Mouse (Mus musculus) stomach, embryonic 14.5 days (tissue): ENCODE data around the gene H2-DMb2. TPM values are rescaled to one million over a fixed set of nuclear protein-coding genes. Genes with fewer than 3 reads are reported as not detected.

Source experiments
- ATAC-seq: fragments of 200-750 bp; cut with Nextera tagmentation; 2 replicates; pipeline ENCODE4 v1.8.0; 2017; ENCODE audit warnings: low read depth, moderate TSS enrichment; ENCODE audit not compliant: insufficient number of reproducible peaks, insufficient read depth, low FRiP score
- H3K27ac ChIP-seq: fragments of 300-500 bp; sonication (generic); 2 replicates; pipeline ENCODE4 v1.5.1; 2014; ENCODE audit warnings: mild to moderate bottlenecking, low read length, moderate library complexity, mixed read lengths
- H3K27me3 ChIP-seq: fragments of 300-500 bp; sonication (generic); 2 replicates; pipeline ENCODE4 v1.6.1; 2014; ENCODE audit warnings: low read length, control low read depth, mixed read lengths; ENCODE audit not compliant: control insufficient read depth, insufficient read depth
- H3K36me3 ChIP-seq: fragments of 300-500 bp; sonication (generic); 2 replicates; pipeline ENCODE4 v1.6.1; 2014; ENCODE audit warnings: mild to moderate bottlenecking, control low read depth, low read length, moderate library complexity, mixed read lengths; ENCODE audit not compliant: control insufficient read depth, insufficient read depth
- H3K4me1 ChIP-seq: fragments of 300-500 bp; sonication (generic); 2 replicates; pipeline ENCODE4 v1.6.1; 2014; ENCODE audit warnings: low read length, control low read depth, mixed read lengths; ENCODE audit not compliant: control insufficient read depth, insufficient read depth
- H3K4me2 ChIP-seq: fragments of 300-500 bp; sonication (generic); replicated peaks from 2 replicates; pipeline ENCODE4 v1.6.1; 2014; ENCODE audit warnings: low read depth, low read length, control low read depth
- H3K4me3 ChIP-seq: fragments of 300-500 bp; sonication (generic); 2 replicates; pipeline ENCODE4 v1.5.1; 2014; ENCODE audit warnings: low read depth, low read length, control low read depth
- H3K9ac ChIP-seq: fragments of 300-500 bp; sonication (generic); replicated peaks from 2 replicates; pipeline ENCODE4 v1.6.1; 2014; ENCODE audit warnings: low read depth, mild to moderate bottlenecking, control low read depth, low read length, moderate library complexity, mixed read lengths
- H3K9me3 ChIP-seq: fragments of 300-500 bp; sonication (generic); 2 replicates; pipeline ENCODE4 v1.6.1; 2016; ENCODE audit warnings: low read depth, low read length, control low read depth; ENCODE audit not compliant: control insufficient read depth
- WGBS: fragments of 180-500 bp; shearing (Covaris S2); extraction: QIAGEN DNeasy Blood & Tissue Kit; methylation state at CpG from one replicate; pipeline ENCODE4 v1.1.7; 2014; 5-methylcytosine and 5-hydroxymethylcytosine counted together
- polyA plus RNA-seq: library from polyadenylated mRNA; unstranded; fragments of >200 nt; fragmentation: Nextera tagmentation; extraction: Ambion mirVana; gene quantifications from 2 replicates; pipeline ENCODE4 v1.2.1, GENCODE M21; 2014

H2-DMb2 gene
- polyA plus RNA-seq, 1 experiment from 2014 or later = 0.38 TPM

- 6% methylated on average over 41 of the region's 41 CpGs for WGBS
- peaks cover 36% of the 10 kb centered on the region for H3K27me3 ChIP-seq
Observed at GRCm38 (mm10) chr17:34196941-34197894, 54.1 kb downstream of the H2-DMb2 start, which contains the start of gene Psmb8. Gene Psmb8 (plus strand): TSS chr17:34197721.

DNA sequence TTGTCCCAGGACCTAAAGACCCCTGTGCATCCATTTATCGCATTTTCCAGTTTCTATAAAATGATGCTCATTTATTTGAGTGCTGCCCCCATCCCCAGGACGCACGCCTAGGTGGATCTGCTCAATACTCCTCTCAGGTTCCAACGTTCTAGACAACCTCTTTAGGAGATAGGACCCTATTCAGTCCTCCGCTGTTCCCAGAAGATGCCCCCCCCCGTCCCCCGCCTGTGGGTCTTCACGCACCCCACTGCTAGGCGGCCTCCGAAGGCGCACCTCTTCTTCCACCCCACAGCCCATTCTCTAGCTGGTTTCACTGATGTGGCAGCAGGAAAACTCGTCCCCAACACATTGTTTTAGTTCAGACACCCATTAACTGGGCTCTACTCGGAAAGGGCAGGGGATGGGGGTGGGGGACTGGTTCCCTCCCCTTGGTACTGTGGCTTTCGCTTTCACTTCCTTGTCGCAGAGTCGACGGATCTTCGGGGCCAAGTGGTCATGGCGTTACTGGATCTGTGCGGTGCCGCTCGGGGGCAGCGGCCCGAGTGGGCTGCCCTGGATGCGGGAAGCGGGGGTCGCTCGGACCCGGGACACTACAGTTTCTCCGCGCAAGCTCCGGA, 54.9 kb downstream of the H2-DMb2 start:
- Histone ChIP-seq H3K4me3 (peak overlapping the region; percentile 40), H3K36me3 (no peaks in the 10 kb centered on the region), H3K4me1 (0 out of 2 replicates have a peak, but pooled peaks cover 5% of the 10 kb centered on the region), H3K9me3 (no peaks in the 10 kb centered on the region), H3K27ac (no peak overlapping the region), H3K27me3 (peaks cover 35% of the 10 kb centered on the region), H3K9ac (0 out of 2 replicates have a peak overlapping the region, but pooled peaks have one; percentile 21), H3K4me2 (peak overlapping the region; percentile 62)
- no peak for ATAC-seq
- 3% methylated on average over 32 of the region's 32 CpGs for WGBS

More at GRCm38 (mm10) chr17:34196941-34197894, 54.1 kb downstream of the H2-DMb2 start, which contains the start of gene Psmb8:
- no peak within 1 kb of the TSS for H3K27ac ChIP-seq
- H3K9ac ChIP-seq = 0 out of 2 replicates have a peak within 1 kb of the TSS, but pooled peaks have one; percentile 21
- H3K36me3 ChIP-seq = no peaks in the 10 kb centered on the region
- no peaks in the 10 kb centered on the region for H3K9me3 ChIP-seq
- ATAC-seq = peak; percentile 79; the same call in 1 of the 2 replicates
- H3K4me2 ChIP-seq = peak within 1 kb of the TSS; percentile 62
- H3K4me1 ChIP-seq = 0 out of 2 replicates have a peak, but pooled peaks cover 5% of the 10 kb centered on the region
- H3K4me3 ChIP-seq = peak within 1 kb of the TSS; percentile 40

DNA sequence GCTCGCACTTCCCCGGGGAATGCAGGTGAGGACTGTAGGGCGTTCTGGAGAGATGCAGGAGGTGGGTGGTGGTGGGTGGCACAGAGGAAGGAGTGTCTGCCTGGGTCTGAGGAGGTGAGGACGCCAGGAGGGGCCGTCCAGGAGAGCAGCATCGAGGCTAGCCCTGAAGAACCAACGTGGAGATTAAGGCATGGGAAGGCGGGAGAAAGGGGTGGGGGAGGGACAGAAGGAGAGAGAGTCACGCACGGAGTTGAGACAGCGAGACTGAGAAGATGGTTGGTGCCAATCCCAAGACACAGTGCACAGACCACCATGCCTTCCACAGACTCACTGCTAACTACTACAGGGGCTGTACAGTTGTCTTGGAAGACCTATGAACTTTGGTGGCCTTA, 55.4 kb downstream of the H2-DMb2 start:
- H3K27ac ChIP-seq = no peak overlapping the region
- no peaks in the 10 kb centered on the region for H3K9me3 ChIP-seq
- 0 out of 2 replicates have a peak overlapping the region, but pooled peaks have one; percentile 21 for H3K9ac ChIP-seq
- peak overlapping the region; percentile 62 for H3K4me2 ChIP-seq
- peak overlapping the region; percentile 40 for H3K4me3 ChIP-seq
- 0 out of 2 replicates have a peak, but pooled peaks cover 5% of the 10 kb centered on the region for H3K4me1 ChIP-seq
- WGBS = 9% methylated on average over 11 of the region's 11 CpGs
- ATAC-seq = no peak
- H3K27me3 ChIP-seq = peaks cover 35% of the 10 kb centered on the region
- no peaks in the 10 kb centered on the region for H3K36me3 ChIP-seq

- no peak overlapping the region for H3K4me3 ChIP-seq
- H3K4me1 ChIP-seq = 0 out of 2 replicates have a peak, but pooled peaks cover 5% of the 10 kb centered on the region
- ATAC-seq = no peak
- H3K4me2 ChIP-seq = no peak overlapping the region
- H3K9ac ChIP-seq = no peak overlapping the region
- H3K36me3 ChIP-seq = no peaks in the 10 kb centered on the region
- H3K27me3 ChIP-seq = peaks cover 31% of the 10 kb centered on the region
- H3K9me3 ChIP-seq = no peaks in the 10 kb centered on the region
- no peak overlapping the region for H3K27ac ChIP-seq
- WGBS = 69% methylated on average over 12 of the region's 12 CpGs
Observed at GRCm38 (mm10) chr17:34199050-34199619, 56.0 kb downstream of the H2-DMb2 start.

DNA sequence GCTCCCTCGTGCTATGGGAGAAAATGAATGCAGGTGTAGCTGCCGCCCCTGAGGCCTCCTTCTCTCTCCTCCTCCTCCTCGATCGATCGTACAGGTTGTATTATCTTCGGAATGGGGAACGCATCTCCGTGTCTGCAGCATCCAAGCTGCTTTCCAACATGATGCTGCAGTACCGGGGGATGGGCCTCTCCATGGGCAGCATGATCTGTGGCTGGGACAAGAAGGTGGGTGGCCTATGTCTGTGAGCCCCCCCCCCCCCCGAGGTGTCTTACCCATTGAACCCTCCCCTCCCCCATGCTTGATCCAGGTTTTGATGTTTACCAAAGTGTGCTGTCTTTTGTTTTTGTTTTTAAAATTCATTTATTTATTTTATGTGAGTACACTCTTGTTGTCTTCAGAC, 56.9 kb downstream of the H2-DMb2 start:
- WGBS = 83% methylated on average over 10 of the region's 10 CpGs
- ATAC-seq = no peak
- Histone ChIP-seq H3K9me3 (no peaks in the 10 kb centered on the region), H3K9ac (no peak overlapping the region), H3K36me3 (no peaks in the 10 kb centered on the region), H3K27me3 (peaks cover 26% of the 10 kb centered on the region), H3K4me1 (0 out of 2 replicates have a peak, but pooled peaks cover 8% of the 10 kb centered on the region), H3K4me3 (no peak overlapping the region), H3K4me2 (no peak overlapping the region), H3K27ac (no peak overlapping the region)

- ATAC-seq = no peak
- Histone ChIP-seq H3K9ac (no peak overlapping the region), H3K4me1 (0 out of 2 replicates have a peak, but pooled peaks cover 12% of the 10 kb centered on the region), H3K4me3 (no peak overlapping the region), H3K4me2 (no peak overlapping the region), H3K27me3 (peaks cover 26% of the 10 kb centered on the region; the same call in 1 of the 2 replicates), H3K36me3 (no peaks in the 10 kb centered on the region), H3K27ac (no peak overlapping the region), H3K9me3 (no peaks in the 10 kb centered on the region)
- 87% methylated on average over 16 of the region's 16 CpGs for WGBS
Observed at GRCm38 (mm10) chr17:34200772-34201505, 57.8 kb downstream of the H2-DMb2 start.
